Mouse (Mus musculus) fibroblast of lung, adult 2 months (primary cell): ENCODE results near the gene Serpina3c.
"Not testable (repeated sequence)": the region's sequence is repeated elsewhere in the genome, so short reads cannot be mapped to it uniquely, and the experiment has no call there.

Experiments used
- DNase-seq: peaks from one replicate; pipeline ENCODE4 v3.0.0-alpha.2; 2011; ENCODE audit warnings: low read depth

Serpina3c gene

GRCm38 (mm10) chr12:104112333-104112732, 41.3 kb downstream of the Serpina3c start, which contains the start of gene Serpina3a:
TSS of gene Serpina3a (plus strand) at chr12:104112724.
- not testable (repeated sequence) for DNase-seq

- no peak for DNase-seq
Observed at GRCm38 (mm10) chr12:104108507-104108906, 45.2 kb downstream of the Serpina3c start.

- DNase-seq, result no peak
Observed at GRCm38 (mm10) chr12:104106919-104107318, 46.8 kb downstream of the Serpina3c start.

GRCm38 (mm10) chr12:104105847-104106246, 47.8 kb downstream of the Serpina3c start:
- no peak for DNase-seq

- DNase-seq, result no peak
Observed at GRCm38 (mm10) chr12:104100768-104101167, 52.9 kb downstream of the Serpina3c start, which contains the start of gene Serpina5. TSS of gene Serpina5 (plus strand) at chr12:104101113.
